In genomic region chr11:120648001-120648476, GRCm38 (mm10) we compare ENCODE assay signal across 9 mouse cellular contexts. TPM values are rescaled to one million over a fixed set of nuclear protein-coding genes. Genes with fewer than 3 reads are reported as not detected.
A peak's percentile ranks its signal among the peaks of the same experiment; 100 is the strongest.
DNase-seq lines count a peak whose midpoint lies in the region; ATAC-seq and TF ChIP-seq lines count a peak whose summit lies in the region.
"Had no signal": no experiment of that assay in that cellular context is flagged by ENCODE, and none has a peak within 500 bp of the region (broad histone marks: within the 10 kb centered on the region; RNA-seq: fewer than 3 reads in every experiment).

Gene Myadml2, minus strand, starts transcription at chr11:120648158.

- H3K27ac ChIP-seq in kidney, embryonic 15.5 days: no peak within 1 kb of the TSS
- H3K27ac ChIP-seq in embryonic facial prominence, embryonic 10.5 days (replicated peaks): no peak within 1 kb of the TSS
- H3K27ac ChIP-seq in heart, embryonic 10.5 days: peak within 1 kb of the TSS; percentile 88
- H3K27ac ChIP-seq in limb, embryonic 10.5 days: peak within 1 kb of the TSS; percentile 43; the same call in 1 of the 2 replicates

- peaks cover 17% of the 10 kb centered on the region; the same call in 1 of the 2 replicates for H3K27me3 ChIP-seq in kidney, embryonic 15.5 days
- H3K27me3 ChIP-seq in embryonic facial prominence, embryonic 10.5 days (replicated peaks; ENCODE audit: low read depth, poor library complexity, severe bottlenecking): peaks cover 41% of the 10 kb centered on the region
- peaks cover 8% of the 10 kb centered on the region; the same call in 1 of the 2 replicates for H3K27me3 ChIP-seq in heart, embryonic 10.5 days (ENCODE audit: insufficient read depth, poor library complexity, severe bottlenecking)
- H3K27me3 ChIP-seq in limb, embryonic 10.5 days (ENCODE audit: low read depth, poor library complexity, severe bottlenecking): peaks cover 25% of the 10 kb centered on the region
- no peaks in the 10 kb centered on the region for H3K27me3 ChIP-seq in myocyte (ENCODE audit: control insufficient read depth, insufficient read depth, insufficient read length)

- H3K4me2 ChIP-seq in kidney, embryonic 15.5 days: peak within 1 kb of the TSS; percentile 56
- H3K4me2 ChIP-seq in myocyte (ENCODE audit: low read depth): peak within 1 kb of the TSS; percentile 71

- WGBS in kidney, embryonic 15.5 days: 7% methylated on average over 13 of the region's 13 CpGs
- WGBS in embryonic facial prominence, embryonic 10.5 days: 4% methylated on average over 13 of the region's 13 CpGs
- WGBS in heart, embryonic 10.5 days: 3% methylated on average over 13 of the region's 13 CpGs
- WGBS in limb, embryonic 10.5 days: 4% methylated on average over 13 of the region's 13 CpGs

- peak within 1 kb of the TSS; percentile 33; the same call in 1 of the 2 replicates for H3K9ac ChIP-seq in kidney, embryonic 15.5 days

- TF ChIP-seq POLR2A in myocyte (IDR thresholded peaks at IDR 0.05; ENCODE audit: insufficient read length, low read depth): no peak

- H3K36me3 ChIP-seq in kidney, embryonic 15.5 days: no peaks in the 10 kb centered on the region
- no peaks in the 10 kb centered on the region for H3K36me3 ChIP-seq in embryonic facial prominence, embryonic 10.5 days (replicated peaks)
- no peaks in the 10 kb centered on the region for H3K36me3 ChIP-seq in heart, embryonic 10.5 days
- H3K36me3 ChIP-seq in limb, embryonic 10.5 days: no peaks in the 10 kb centered on the region
- no peaks in the 10 kb centered on the region for H3K36me3 ChIP-seq in myocyte (ENCODE audit: control insufficient read depth, insufficient read depth)

- ATAC-seq in kidney, embryonic 15.5 days (replicated peaks; ENCODE audit: low FRiP score): no peak
- ATAC-seq: Patski had no signal

- no peaks in the 10 kb centered on the region for H3K79me2 ChIP-seq in myocyte (ENCODE audit: control insufficient read depth, insufficient read depth)

- peak within 1 kb of the TSS; percentile 14 for H3K4me3 ChIP-seq in kidney, embryonic 15.5 days (replicated peaks)
- H3K4me3 ChIP-seq in embryonic facial prominence, embryonic 10.5 days: peak within 1 kb of the TSS; percentile 39
- H3K4me3 ChIP-seq in heart, embryonic 10.5 days: peak within 1 kb of the TSS; percentile 57
- peak within 1 kb of the TSS; percentile 29 for H3K4me3 ChIP-seq in limb, embryonic 10.5 days
- H3K4me3 ChIP-seq in myocyte: peak within 1 kb of the TSS; percentile 7

- no peaks in the 10 kb centered on the region for H3K9me3 ChIP-seq in kidney, embryonic 15.5 days (replicated peaks)
- no peaks in the 10 kb centered on the region for H3K9me3 ChIP-seq in embryonic facial prominence, embryonic 10.5 days
- H3K9me3 ChIP-seq in heart, embryonic 10.5 days: no peaks in the 10 kb centered on the region
- H3K9me3 ChIP-seq in limb, embryonic 10.5 days (replicated peaks): no peaks in the 10 kb centered on the region

- DNase-seq in kidney, adult 9 months: no peak
- DNase-seq in ES-CJ7 (ENCODE audit: low read depth, low spot score): peak; percentile 90
- DNase-seq in embryonic facial prominence, embryonic 10.5 days (ENCODE audit: low spot score): peak; percentile 50
- no peak for DNase-seq in heart, embryonic 10.5 days (ENCODE audit: low spot score)
- DNase-seq in limb, embryonic 10.5 days (ENCODE audit: low spot score): no peak
- DNase-seq in T-cell, adult 2 months (ENCODE audit: low spot score): no peak

- peaks cover 18% of the 10 kb centered on the region for H3K4me1 ChIP-seq in kidney, embryonic 15.5 days
- H3K4me1 ChIP-seq in embryonic facial prominence, embryonic 10.5 days: peaks cover 22% of the 10 kb centered on the region
- H3K4me1 ChIP-seq in heart, embryonic 10.5 days: peaks cover 26% of the 10 kb centered on the region
- H3K4me1 ChIP-seq in limb, embryonic 10.5 days: peaks cover 25% of the 10 kb centered on the region

- H3ac ChIP-seq in myocyte (ENCODE audit: control insufficient read depth, insufficient read length): no peak within 1 kb of the TSS

TF ChIP-seq in myocyte, 11 proteins besides CTCF, POLR2A, EP300 and RAD21:
- TF ChIP-seq MYOD1 (IDR thresholded peaks at IDR 0.05; ENCODE audit: control insufficient read depth in 1 of 3, insufficient read length in 2 of 3, low read depth in 2 of 3) (peak; percentile 16 to 91 (median 79)), TCF3 (IDR thresholded peaks at IDR 0.05; ENCODE audit: insufficient read length, low read depth) (no peak), MAX (IDR thresholded peaks at IDR 0.05; ENCODE audit: low read depth) (no peak), MYOG (IDR thresholded peaks at IDR 0.05; ENCODE audit: control insufficient read depth in 1 of 3, insufficient read depth in 1 of 3, insufficient read length in 2 of 3, low read depth in 2 of 3) (peak in 1 of 3 experiments; percentile 63)

RNA-seq across cellular contexts. Expression of gene Myadml2, which starts in this region (rescaled TPM):
- polyA plus RNA-seq in kidney, embryonic 15.5 days (2015; fragmentation: Nextera tagmentation; extraction: Ambion mirVana): 0.28 and 0.29 TPM in 2 replicates
- polyA plus RNA-seq in embryonic facial prominence, embryonic 10.5 days (2016; fragmentation: Nextera tagmentation; extraction: Ambion mirVana): not detected in 2 replicates
- 6.7 and 9.3 TPM in 2 replicates for polyA plus RNA-seq in heart, embryonic 10.5 days (2016; fragmentation: Nextera tagmentation; extraction: Ambion mirVana)
- polyA plus RNA-seq in limb, embryonic 10.5 days (2016; fragmentation: Nextera tagmentation; extraction: Ambion mirVana): not detected in 2 replicates
- polyA plus RNA-seq in myocyte (2012; fragmentation: generic; extraction: Trizol): 4.6 TPM
- polyA plus RNA-seq: Patski had no signal

Comparison
In these comparisons a context has a peak if more than half of its experiments do, and no peak if none do; other contexts are left out.
1. Peak in DNase-seq and H3K4me3 ChIP-seq in embryonic facial prominence, embryonic 10.5 days; RNA of the gene not detected or under 1 TPM.
2. H3K27ac ChIP-seq: peak in heart, embryonic 10.5 days (single experiment) and limb, embryonic 10.5 days (single experiment); none in kidney, embryonic 15.5 days (single experiment) and embryonic facial prominence, embryonic 10.5 days (single experiment).
3. H3K4me3 ChIP-seq: peak in every context shown above with its lines; median percentile 57 in heart, embryonic 10.5 days; 39 in embryonic facial prominence, embryonic 10.5 days; 29 in limb, embryonic 10.5 days; 14 in kidney, embryonic 15.5 days; 7 in myocyte.